Mouse (Mus musculus): ENCODE results near the gene Megf8. TPM values are rescaled to one million over a fixed set of nuclear protein-coding genes. Genes with fewer than 3 reads are reported as not detected.
A peak's percentile ranks its signal among the peaks of the same experiment; 100 is the strongest.

Gene Megf8
- total and polyA plus RNA-seq, 3 experiments: 21.5 to 31.7 (median 28.9) TPM

DNA sequence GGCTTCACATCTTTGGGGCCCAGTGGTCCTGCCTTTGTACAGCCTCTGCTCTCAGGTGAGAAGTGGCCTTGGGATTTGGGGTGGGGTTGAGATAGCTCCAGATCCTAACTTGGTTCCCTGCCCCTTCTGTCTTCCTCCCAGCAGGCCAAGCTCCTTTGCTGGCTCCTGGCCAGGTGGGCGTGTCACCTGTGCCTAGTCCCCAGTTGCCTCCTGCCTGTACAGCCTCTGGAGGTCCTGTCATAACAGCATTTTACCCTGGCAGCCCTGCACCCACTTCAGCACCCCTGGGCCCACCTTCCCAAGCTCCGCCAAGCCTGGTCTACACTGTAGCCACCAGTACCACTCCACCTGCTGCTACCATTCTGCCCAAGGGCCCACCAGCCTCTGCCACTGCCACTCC is 26.1 kb upstream of the Megf8 start:
- no peak overlapping the region for H3K4me3 ChIP-seq
- DNase-seq: peak in 1 of 2 experiments; percentile 63
- intact Hi-C loops (cut with DNase I): no loop called here
- H3K36me3 ChIP-seq (ENCODE audit: control insufficient read depth, insufficient read depth, low read length): no peaks in the 10 kb centered on the region
- no peak overlapping the region for H3K27ac ChIP-seq
- no peaks in the 10 kb centered on the region for H3K27me3 ChIP-seq (ENCODE audit: control insufficient read depth, insufficient read depth, low read length)
- WGBS: 69% methylated on average over 2 of the region's 2 CpGs
- no peaks in the 10 kb centered on the region for H3K4me1 ChIP-seq (ENCODE audit: control insufficient read depth, insufficient read depth, low read length)
- no peaks in the 10 kb centered on the region for H3K79me2 ChIP-seq (replicated peaks; ENCODE audit: control insufficient read depth, insufficient read depth, low read length)
- TF ChIP-seq EP300 (IDR thresholded peaks at IDR 0.05; ENCODE audit: insufficient read depth, low read depth, low read length) (no peak), POLR2A (IDR thresholded peaks at IDR 0.05; ENCODE audit: insufficient read depth, low read depth, low read length) (no peak), CTCF (IDR thresholded peaks at IDR 0.05) (no peak)
- H3K9ac ChIP-seq (ENCODE audit: low read depth, low read length): no peak overlapping the region

DNA sequence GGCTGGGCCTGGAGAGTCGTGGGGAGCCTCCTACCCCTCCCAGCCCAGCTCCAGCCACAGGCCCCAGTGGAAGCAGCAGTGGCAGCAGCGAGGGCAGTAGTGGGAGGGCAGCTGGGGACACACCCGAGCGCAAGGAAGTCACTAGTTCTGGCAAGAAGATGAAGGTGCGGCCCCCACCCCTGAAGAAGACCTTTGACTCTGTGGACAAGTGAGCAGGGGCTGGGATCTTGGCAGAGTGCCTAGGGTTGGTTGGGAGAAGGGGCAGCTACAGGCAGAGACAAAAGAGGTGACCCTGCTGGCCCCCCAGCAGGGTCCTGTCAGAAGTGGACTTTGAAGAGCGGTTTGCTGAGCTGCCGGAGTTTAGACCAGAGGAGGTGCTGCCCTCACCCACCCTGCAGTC is 24.9 kb upstream of the Megf8 start:
- TF ChIP-seq CTCF (IDR thresholded peaks at IDR 0.05): no peak
- TF ChIP-seq EP300 (IDR thresholded peaks at IDR 0.05; ENCODE audit: insufficient read depth, low read depth, low read length): no peak
- TF ChIP-seq POLR2A (IDR thresholded peaks at IDR 0.05; ENCODE audit: insufficient read depth, low read depth, low read length): no peak
- 62% methylated on average over 7 of the region's 7 CpGs for WGBS
- intact Hi-C loops (cut with DNase I): no loop called here
- Histone ChIP-seq H3K4me3 (no peak overlapping the region), H3K9ac (ENCODE audit: low read depth, low read length) (no peak overlapping the region), H3K4me1 (ENCODE audit: control insufficient read depth, insufficient read depth, low read length) (no peaks in the 10 kb centered on the region), H3K79me2 (replicated peaks; ENCODE audit: control insufficient read depth, insufficient read depth, low read length) (no peaks in the 10 kb centered on the region), H3K27ac (no peak overlapping the region), H3K36me3 (ENCODE audit: control insufficient read depth, insufficient read depth, low read length) (no peaks in the 10 kb centered on the region), H3K27me3 (ENCODE audit: control insufficient read depth, insufficient read depth, low read length) (no peaks in the 10 kb centered on the region)
- peak; percentile 4 to 21 for DNase-seq

DNA sequence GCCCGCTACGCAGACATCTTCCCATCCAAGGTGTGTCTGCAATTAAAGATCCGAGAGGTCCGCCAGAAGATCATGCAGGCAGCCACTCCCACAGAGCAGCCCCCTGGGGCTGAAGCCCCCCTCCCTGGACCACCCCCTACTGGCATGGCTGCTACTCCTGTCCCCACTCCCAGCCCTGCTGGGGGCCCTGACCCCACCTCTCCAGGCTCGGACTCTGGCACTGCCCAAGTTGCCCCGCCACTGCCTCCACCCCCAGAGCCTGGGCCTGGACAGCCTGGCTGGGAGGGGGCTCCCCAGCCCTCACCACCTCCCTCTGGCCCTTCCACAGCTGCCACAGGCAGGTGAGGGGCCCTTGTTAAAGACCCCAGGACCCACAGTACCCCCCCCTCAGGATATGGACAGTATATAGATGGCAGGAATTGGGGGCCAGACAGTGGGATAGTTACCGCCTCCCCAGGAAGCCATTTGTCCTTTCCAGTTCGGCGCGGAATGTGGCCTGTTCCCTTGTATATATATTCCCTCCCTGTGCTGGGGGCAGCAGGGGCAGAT is 23.7 kb upstream of the Megf8 start:
- H3K9ac ChIP-seq (ENCODE audit: low read depth, low read length): no peak overlapping the region
- no peak overlapping the region for H3K27ac ChIP-seq
- 81% methylated on average over 10 of the region's 10 CpGs for WGBS
- no peaks in the 10 kb centered on the region for H3K36me3 ChIP-seq (ENCODE audit: control insufficient read depth, insufficient read depth, low read length)
- TF ChIP-seq CTCF (IDR thresholded peaks at IDR 0.05) (no peak), POLR2A (IDR thresholded peaks at IDR 0.05; ENCODE audit: insufficient read depth, low read depth, low read length) (no peak), EP300 (IDR thresholded peaks at IDR 0.05; ENCODE audit: insufficient read depth, low read depth, low read length) (no peak)
- H3K4me3 ChIP-seq: no peak overlapping the region
- intact Hi-C loops (cut with DNase I): no loop called here
- H3K79me2 ChIP-seq (replicated peaks; ENCODE audit: control insufficient read depth, insufficient read depth, low read length): no peaks in the 10 kb centered on the region
- no peaks in the 10 kb centered on the region for H3K4me1 ChIP-seq (ENCODE audit: control insufficient read depth, insufficient read depth, low read length)
- no peaks in the 10 kb centered on the region for H3K27me3 ChIP-seq (ENCODE audit: control insufficient read depth, insufficient read depth, low read length)
- DNase-seq: peak in 1 of 2 experiments; percentile 14

- no peak overlapping the region for H3K4me3 ChIP-seq
- H3K79me2 ChIP-seq (replicated peaks; ENCODE audit: control insufficient read depth, insufficient read depth, low read length): no peaks in the 10 kb centered on the region
- H3K27ac ChIP-seq: no peak overlapping the region
- H3K36me3 ChIP-seq (ENCODE audit: control insufficient read depth, insufficient read depth, low read length): no peaks in the 10 kb centered on the region
- no peak for TF ChIP-seq EP300 (IDR thresholded peaks at IDR 0.05; ENCODE audit: insufficient read depth, low read depth, low read length)
- no peak for TF ChIP-seq CTCF (IDR thresholded peaks at IDR 0.05)
- TF ChIP-seq POLR2A (IDR thresholded peaks at IDR 0.05; ENCODE audit: insufficient read depth, low read depth, low read length): no peak
- 81% methylated on average over 4 of the region's 4 CpGs for WGBS
- no peaks in the 10 kb centered on the region for H3K27me3 ChIP-seq (ENCODE audit: control insufficient read depth, insufficient read depth, low read length)
- H3K9ac ChIP-seq (ENCODE audit: low read depth, low read length): no peak overlapping the region
- H3K4me1 ChIP-seq (ENCODE audit: control insufficient read depth, insufficient read depth, low read length): no peaks in the 10 kb centered on the region
- intact Hi-C loops (cut with DNase I): no loop called here
- no peak for DNase-seq
These were observed 22.5 kb upstream of the Megf8 start for GRCm38 (mm10) chr7:25294495-25294894.

DNA sequence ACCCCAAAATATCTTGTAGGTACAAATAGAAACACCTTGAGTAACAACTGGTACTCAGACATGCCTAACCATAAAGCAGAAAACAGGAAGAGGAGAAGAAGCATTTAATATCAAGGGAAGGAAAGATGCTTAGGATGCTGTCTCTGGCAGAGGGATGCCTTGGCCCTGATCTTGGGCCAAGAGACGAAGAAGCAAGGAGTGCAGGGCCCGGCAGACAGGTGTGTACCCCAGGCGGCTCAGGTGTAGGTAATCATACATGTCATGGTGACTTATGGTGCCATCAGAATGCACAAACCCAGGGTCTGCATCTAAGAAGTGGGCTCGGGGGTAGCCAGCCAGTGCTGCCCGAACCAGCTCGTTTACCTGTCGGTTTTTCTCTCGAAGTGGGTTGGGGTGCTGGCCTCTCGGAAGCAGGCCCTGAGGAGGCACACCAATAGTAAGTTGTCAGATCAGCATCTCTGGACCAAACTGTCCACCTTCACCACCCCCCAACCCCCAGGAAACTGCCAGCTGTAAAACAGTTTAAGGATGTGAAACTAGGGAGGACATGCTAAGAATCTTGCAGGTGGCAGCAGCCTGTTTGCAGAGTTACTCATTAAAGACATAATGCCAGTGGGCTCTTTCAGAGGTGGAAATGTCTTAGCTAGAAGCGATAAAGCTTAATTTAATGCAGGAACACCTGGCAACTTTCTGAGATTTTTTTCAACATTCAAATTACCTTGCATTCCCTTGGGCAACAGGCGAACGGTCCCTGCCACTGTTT is 21.8 kb upstream of the Megf8 start:
- H3K4me1 ChIP-seq (ENCODE audit: control insufficient read depth, insufficient read depth, low read length): no peaks in the 10 kb centered on the region
- no peaks in the 10 kb centered on the region for H3K79me2 ChIP-seq (replicated peaks; ENCODE audit: control insufficient read depth, insufficient read depth, low read length)
- H3K27me3 ChIP-seq (ENCODE audit: control insufficient read depth, insufficient read depth, low read length): no peaks in the 10 kb centered on the region
- H3K9ac ChIP-seq (ENCODE audit: low read depth, low read length): no peak overlapping the region
- no peaks in the 10 kb centered on the region for H3K36me3 ChIP-seq (ENCODE audit: control insufficient read depth, insufficient read depth, low read length)
- TF ChIP-seq POLR2A (IDR thresholded peaks at IDR 0.05; ENCODE audit: insufficient read depth, low read depth, low read length) (no peak), EP300 (IDR thresholded peaks at IDR 0.05; ENCODE audit: insufficient read depth, low read depth, low read length) (no peak), CTCF (IDR thresholded peaks at IDR 0.05) (no peak)
- WGBS: 84% methylated on average over 12 of the region's 12 CpGs
- no peak overlapping the region for H3K27ac ChIP-seq
- DNase-seq: no peak
- no peak overlapping the region for H3K4me3 ChIP-seq
- intact Hi-C loops (cut with DNase I): no loop called here

GRCm38 (mm10) chr7:25296945-25297453 is 20.0 kb upstream of the Megf8 start:
- Histone ChIP-seq H3K4me3 (peak overlapping the region; percentile 73), H3K27ac (peak overlapping the region; percentile 55; the same call in 1 of the 2 replicates), H3K9ac (ENCODE audit: low read depth, low read length) (peak overlapping the region; percentile 81), H3K4me1 (ENCODE audit: control insufficient read depth, insufficient read depth, low read length) (no peaks in the 10 kb centered on the region), H3K36me3 (ENCODE audit: control insufficient read depth, insufficient read depth, low read length) (no peaks in the 10 kb centered on the region), H3K27me3 (ENCODE audit: control insufficient read depth, insufficient read depth, low read length) (no peaks in the 10 kb centered on the region), H3K79me2 (replicated peaks; ENCODE audit: control insufficient read depth, insufficient read depth, low read length) (no peaks in the 10 kb centered on the region)
- WGBS: 2% methylated on average over 21 of the region's 21 CpGs
- no peak for TF ChIP-seq POLR2A (IDR thresholded peaks at IDR 0.05; ENCODE audit: insufficient read depth, low read depth, low read length)
- no peak for TF ChIP-seq EP300 (IDR thresholded peaks at IDR 0.05; ENCODE audit: insufficient read depth, low read depth, low read length)
- TF ChIP-seq CTCF (IDR thresholded peaks at IDR 0.05): no peak
- intact Hi-C loops (cut with DNase I): no loop called here
- no peak for DNase-seq

All from heart, adult 2 months (tissue).